Mouse (Mus musculus) yolk sac, embryonic 10.5 days (tissue): Measurements from ENCODE around the gene Bnc1.

Experiments
- DNase-seq: peaks from one replicate; pipeline ENCODE4 v3.0.0-alpha.2; 2017; ENCODE audit warnings: low spot score

Bnc1 gene

GRCm38 (mm10) chr7:81973939-81974338 lies 18.2 kb downstream of the Bnc1 start:
- DNase-seq, result no peak

GRCm38 (mm10) chr7:81973339-81973738 lies 18.8 kb downstream of the Bnc1 start:
- no peak for DNase-seq

- DNase-seq, result no peak
Measured at GRCm38 (mm10) chr7:81968975-81969374, 23.1 kb downstream of the Bnc1 start.

- DNase-seq, result no peak
Measured at GRCm38 (mm10) chr7:81968451-81968850, 23.6 kb downstream of the Bnc1 start.

GRCm38 (mm10) chr7:81966195-81966594 lies 25.9 kb downstream of the Bnc1 start:
- no peak for DNase-seq

- no peak for DNase-seq
Measured at GRCm38 (mm10) chr7:81959704-81960103, 32.4 kb downstream of the Bnc1 start.

GRCm38 (mm10) chr7:81954208-81954846 lies 37.8 kb downstream of the Bnc1 start:
- no peak for DNase-seq

- no peak for DNase-seq
Measured at GRCm38 (mm10) chr7:81950499-81950898, 41.6 kb downstream of the Bnc1 start.

- no peak for DNase-seq
Measured at GRCm38 (mm10) chr7:81945398-81945797, 46.7 kb downstream of the Bnc1 start.

GRCm38 (mm10) chr7:81934806-81935205 lies 57.3 kb downstream of the Bnc1 start:
- no peak for DNase-seq

- DNase-seq, result peak; percentile 62
Measured at GRCm38 (mm10) chr7:81934267-81934745, 57.8 kb downstream of the Bnc1 start, which contains the start of gene Hdgfl3. Gene Hdgfl3 (minus strand): TSS chr7:81934473.

GRCm38 (mm10) chr7:81933601-81934266 lies 58.4 kb downstream of the Bnc1 start:
- DNase-seq, result peak; percentile 47

- no peak for DNase-seq
Measured at GRCm38 (mm10) chr7:81933061-81933600, 59.0 kb downstream of the Bnc1 start.

- no peak for DNase-seq
Measured at GRCm38 (mm10) chr7:81932521-81933045, 59.5 kb downstream of the Bnc1 start.

- DNase-seq, result no peak
Measured at GRCm38 (mm10) chr7:81928998-81929397, 63.1 kb downstream of the Bnc1 start.

- DNase-seq, result no peak
Measured at GRCm38 (mm10) chr7:81921379-81921952, 70.6 kb downstream of the Bnc1 start.

- no peak for DNase-seq
Measured at GRCm38 (mm10) chr7:81920314-81920713, 71.8 kb downstream of the Bnc1 start.

- no peak for DNase-seq
Measured at GRCm38 (mm10) chr7:81918316-81918715, 73.8 kb downstream of the Bnc1 start.
